Mouse (Mus musculus): ENCODE measurements around the gene Pkd1l2. TPM values are rescaled to one million over a fixed set of nuclear protein-coding genes. Genes with fewer than 3 reads are reported as not detected.

Gene Pkd1l2
- not detected in 2 replicates for polyA plus RNA-seq (2015; fragmentation: Nextera tagmentation; extraction: Ambion mirVana)

GRCm38 (mm10) chr8:117082399-117082872 is at the start of gene Pkd1l2:
Pkd1l2 (minus strand) TSS chr8:117082449.
- Histone ChIP-seq H3K4me2 (peak within 1 kb of the TSS; percentile 41), H3K27ac (replicated peaks) (peak within 1 kb of the TSS; percentile 59), H3K36me3 (replicated peaks) (no peaks in the 10 kb centered on the region), H3K4me1 (replicated peaks) (peaks cover 70% of the 10 kb centered on the region), H3K9me3 (replicated peaks) (no peaks in the 10 kb centered on the region), H3K27me3 (peaks cover 26% of the 10 kb centered on the region), H3K9ac (no peak within 1 kb of the TSS), H3K4me3 (replicated peaks) (no peak within 1 kb of the TSS)
- WGBS (ENCODE audit: insufficient replicate concordance), result 38% methylated on average over 8 of the region's 8 CpGs
- no peak for ATAC-seq (ENCODE audit: insufficient read depth)

- ATAC-seq (ENCODE audit: insufficient read depth), result no peak
- H3K4me3 ChIP-seq (replicated peaks), result no peak overlapping the region
- no peaks in the 10 kb centered on the region for H3K27me3 ChIP-seq
- no peaks in the 10 kb centered on the region for H3K9me3 ChIP-seq (replicated peaks)
- H3K27ac ChIP-seq (replicated peaks), result no peak overlapping the region
- WGBS (ENCODE audit: insufficient replicate concordance), result 33% methylated on average over 8 of the region's 8 CpGs
- no peak overlapping the region for H3K4me2 ChIP-seq
- 0 out of 2 replicates have a peak, but pooled peaks cover 5% of the 10 kb centered on the region for H3K36me3 ChIP-seq (replicated peaks)
- H3K4me1 ChIP-seq (replicated peaks), result peaks cover 3% of the 10 kb centered on the region; the same call in 1 of the 2 replicates
- no peak overlapping the region for H3K9ac ChIP-seq
Observed at GRCm38 (mm10) chr8:117127063-117127462, 44.8 kb upstream of the Pkd1l2 start.

- H3K4me1 ChIP-seq (replicated peaks), result peaks cover 3% of the 10 kb centered on the region; the same call in 1 of the 2 replicates
- no peak overlapping the region for H3K9ac ChIP-seq
- H3K36me3 ChIP-seq (replicated peaks), result 0 out of 2 replicates have a peak, but pooled peaks cover 5% of the 10 kb centered on the region
- no peak overlapping the region for H3K4me2 ChIP-seq
- H3K27me3 ChIP-seq, result no peaks in the 10 kb centered on the region
- no peak overlapping the region for H3K27ac ChIP-seq (replicated peaks)
- no peak overlapping the region for H3K4me3 ChIP-seq (replicated peaks)
- H3K9me3 ChIP-seq (replicated peaks), result no peaks in the 10 kb centered on the region
- WGBS (ENCODE audit: insufficient replicate concordance), result 54% methylated on average over 3 of the region's 3 CpGs
- ATAC-seq (ENCODE audit: insufficient read depth), result no peak
Observed at GRCm38 (mm10) chr8:117126411-117126810, 44.2 kb upstream of the Pkd1l2 start.

GRCm38 (mm10) chr8:117125854-117126253 is 43.6 kb upstream of the Pkd1l2 start:
- H3K4me3 ChIP-seq (replicated peaks), result no peak overlapping the region
- H3K4me1 ChIP-seq (replicated peaks), result peaks cover 3% of the 10 kb centered on the region; the same call in 1 of the 2 replicates
- 0 out of 2 replicates have a peak, but pooled peaks cover 5% of the 10 kb centered on the region for H3K36me3 ChIP-seq (replicated peaks)
- H3K9me3 ChIP-seq (replicated peaks), result no peaks in the 10 kb centered on the region
- ATAC-seq (ENCODE audit: insufficient read depth), result no peak
- WGBS (ENCODE audit: insufficient replicate concordance), result 62% methylated on average over 3 of the region's 3 CpGs
- no peaks in the 10 kb centered on the region for H3K27me3 ChIP-seq
- no peak overlapping the region for H3K9ac ChIP-seq
- no peak overlapping the region for H3K27ac ChIP-seq (replicated peaks)
- H3K4me2 ChIP-seq, result no peak overlapping the region

- ATAC-seq (ENCODE audit: insufficient read depth), result no peak
Observed at GRCm38 (mm10) chr8:117123850-117124633, 41.8 kb upstream of the Pkd1l2 start.

GRCm38 (mm10) chr8:117121277-117121676 is 39.0 kb upstream of the Pkd1l2 start:
- Histone ChIP-seq H3K9me3 (replicated peaks) (no peaks in the 10 kb centered on the region), H3K27me3 (no peaks in the 10 kb centered on the region), H3K4me3 (replicated peaks) (no peak overlapping the region), H3K27ac (replicated peaks) (no peak overlapping the region), H3K9ac (no peak overlapping the region), H3K36me3 (replicated peaks) (no peaks in the 10 kb centered on the region), H3K4me2 (no peak overlapping the region), H3K4me1 (replicated peaks) (peaks cover 3% of the 10 kb centered on the region)
- WGBS (ENCODE audit: insufficient replicate concordance), result 44% methylated on average over 8 of the region's 8 CpGs
- no peak for ATAC-seq (ENCODE audit: insufficient read depth)

More at GRCm38 (mm10) chr8:117123850-117124633, 41.8 kb upstream of the Pkd1l2 start:
- H3K27ac ChIP-seq (replicated peaks), result no peak overlapping the region
- no peak overlapping the region for H3K9ac ChIP-seq
- no peaks in the 10 kb centered on the region for H3K9me3 ChIP-seq (replicated peaks)
- no peaks in the 10 kb centered on the region for H3K27me3 ChIP-seq
- H3K4me2 ChIP-seq, result no peak overlapping the region
- WGBS (ENCODE audit: insufficient replicate concordance), result 55% methylated on average over 13 of the region's 13 CpGs
- no peak overlapping the region for H3K4me3 ChIP-seq (replicated peaks)
- H3K36me3 ChIP-seq (replicated peaks), result 0 out of 2 replicates have a peak, but pooled peaks cover 5% of the 10 kb centered on the region
- peaks cover 3% of the 10 kb centered on the region; the same call in 1 of the 2 replicates for H3K4me1 ChIP-seq (replicated peaks)

GRCm38 (mm10) chr8:117118409-117118808 is 36.2 kb upstream of the Pkd1l2 start:
- Histone ChIP-seq H3K27ac (replicated peaks) (no peak overlapping the region), H3K9me3 (replicated peaks) (no peaks in the 10 kb centered on the region), H3K4me3 (replicated peaks) (no peak overlapping the region), H3K4me2 (no peak overlapping the region), H3K9ac (no peak overlapping the region), H3K36me3 (replicated peaks) (no peaks in the 10 kb centered on the region), H3K27me3 (no peaks in the 10 kb centered on the region), H3K4me1 (replicated peaks) (peaks cover 17% of the 10 kb centered on the region)
- ATAC-seq (ENCODE audit: insufficient read depth), result no peak
- WGBS (ENCODE audit: insufficient replicate concordance), result 75% methylated on average over 9 of the region's 9 CpGs

- H3K27me3 ChIP-seq, result no peaks in the 10 kb centered on the region
- no peak overlapping the region for H3K9ac ChIP-seq
- H3K9me3 ChIP-seq (replicated peaks), result no peaks in the 10 kb centered on the region
- H3K4me2 ChIP-seq, result no peak overlapping the region
- no peak for ATAC-seq (ENCODE audit: insufficient read depth)
- 59% methylated on average over 7 of the region's 7 CpGs for WGBS (ENCODE audit: insufficient replicate concordance)
- no peaks in the 10 kb centered on the region for H3K36me3 ChIP-seq (replicated peaks)
- no peak overlapping the region for H3K27ac ChIP-seq (replicated peaks)
- no peak overlapping the region for H3K4me3 ChIP-seq (replicated peaks)
- peaks cover 17% of the 10 kb centered on the region for H3K4me1 ChIP-seq (replicated peaks)
Observed at GRCm38 (mm10) chr8:117116534-117116933, 34.3 kb upstream of the Pkd1l2 start.

GRCm38 (mm10) chr8:117115676-117116446 is 33.6 kb upstream of the Pkd1l2 start:
- peak; percentile 58 for ATAC-seq (ENCODE audit: insufficient read depth)
- Histone ChIP-seq H3K9ac (no peak overlapping the region), H3K4me2 (peak overlapping the region; percentile 21), H3K36me3 (replicated peaks) (no peaks in the 10 kb centered on the region), H3K27ac (replicated peaks) (no peak overlapping the region), H3K9me3 (replicated peaks) (no peaks in the 10 kb centered on the region), H3K4me3 (replicated peaks) (no peak overlapping the region), H3K4me1 (replicated peaks) (peaks cover 17% of the 10 kb centered on the region), H3K27me3 (no peaks in the 10 kb centered on the region)
- WGBS (ENCODE audit: insufficient replicate concordance), result 11% methylated on average over 13 of the region's 13 CpGs

- Histone ChIP-seq H3K4me1 (replicated peaks) (peaks cover 17% of the 10 kb centered on the region), H3K27me3 (no peaks in the 10 kb centered on the region), H3K4me3 (replicated peaks) (no peak overlapping the region), H3K9me3 (replicated peaks) (no peaks in the 10 kb centered on the region), H3K36me3 (replicated peaks) (no peaks in the 10 kb centered on the region), H3K4me2 (peak overlapping the region; percentile 21), H3K9ac (no peak overlapping the region), H3K27ac (replicated peaks) (no peak overlapping the region)
- WGBS (ENCODE audit: insufficient replicate concordance), result 51% methylated on average over 6 of the region's 6 CpGs
- no peak for ATAC-seq (ENCODE audit: insufficient read depth)
Observed at GRCm38 (mm10) chr8:117115094-117115493, 32.8 kb upstream of the Pkd1l2 start.

GRCm38 (mm10) chr8:117112261-117112660 is 30.0 kb upstream of the Pkd1l2 start:
- no peak overlapping the region for H3K4me2 ChIP-seq
- no peaks in the 10 kb centered on the region for H3K27me3 ChIP-seq
- no peak overlapping the region for H3K27ac ChIP-seq (replicated peaks)
- H3K9me3 ChIP-seq (replicated peaks), result no peaks in the 10 kb centered on the region
- H3K4me1 ChIP-seq (replicated peaks), result peaks cover 17% of the 10 kb centered on the region
- no peak overlapping the region for H3K4me3 ChIP-seq (replicated peaks)
- 0 out of 2 replicates have a peak, but pooled peaks have one; percentile 13 for ATAC-seq (ENCODE audit: insufficient read depth)
- WGBS (ENCODE audit: insufficient replicate concordance), result 26% methylated on average over 8 of the region's 8 CpGs
- H3K9ac ChIP-seq, result no peak overlapping the region
- H3K36me3 ChIP-seq (replicated peaks), result peaks cover 6% of the 10 kb centered on the region; the same call in 1 of the 2 replicates
